Mouse (Mus musculus): ENCODE data around the gene Adss. TPM values are rescaled to one million over a fixed set of nuclear protein-coding genes. Genes with fewer than 3 reads are reported as not detected.

Adss gene
- polyA plus RNA-seq, 1 experiment from 2014 or later, result 45.0 TPM

GRCm38 (mm10) chr1:177753496-177753895 is 42.8 kb downstream of the Adss start:
- H3K4me3 ChIP-seq (replicated peaks), result no peak overlapping the region
- ATAC-seq, result no peak
- peaks cover 10% of the 10 kb centered on the region for H3K36me3 ChIP-seq
- peaks cover 25% of the 10 kb centered on the region for H3K9me3 ChIP-seq
- H3K27me3 ChIP-seq, result no peaks in the 10 kb centered on the region
- H3K4me1 ChIP-seq (replicated peaks), result no peaks in the 10 kb centered on the region
- H3K4me2 ChIP-seq (replicated peaks), result no peak overlapping the region
- 52% methylated on average over 1 of the region's 1 CpGs for WGBS
- H3K27ac ChIP-seq, result no peak overlapping the region
- no peak overlapping the region for H3K9ac ChIP-seq (replicated peaks)

GRCm38 (mm10) chr1:177747869-177748540 is 48.3 kb downstream of the Adss start:
- Histone ChIP-seq H3K27me3 (no peaks in the 10 kb centered on the region), H3K9me3 (peaks cover 25% of the 10 kb centered on the region), H3K4me1 (replicated peaks) (no peaks in the 10 kb centered on the region), H3K4me3 (replicated peaks) (no peak overlapping the region), H3K9ac (replicated peaks) (no peak overlapping the region), H3K27ac (no peak overlapping the region), H3K4me2 (replicated peaks) (no peak overlapping the region), H3K36me3 (peaks cover 10% of the 10 kb centered on the region)
- no peak for ATAC-seq
- 97% methylated on average over 6 of the region's 6 CpGs for WGBS

- Histone ChIP-seq H3K4me1 (replicated peaks) (no peaks in the 10 kb centered on the region), H3K9ac (replicated peaks) (no peak overlapping the region), H3K36me3 (peaks cover 3% of the 10 kb centered on the region; the same call in 1 of the 2 replicates), H3K9me3 (peaks cover 10% of the 10 kb centered on the region), H3K4me3 (replicated peaks) (no peak overlapping the region), H3K27ac (no peak overlapping the region), H3K4me2 (replicated peaks) (no peak overlapping the region), H3K27me3 (no peaks in the 10 kb centered on the region)
- ATAC-seq, result no peak
- WGBS, result 88% methylated on average over 7 of the region's 7 CpGs
These were observed 51.6 kb downstream of the Adss start for GRCm38 (mm10) chr1:177744521-177745325.

- H3K27me3 ChIP-seq, result no peaks in the 10 kb centered on the region
- no peaks in the 10 kb centered on the region for H3K4me1 ChIP-seq (replicated peaks)
- 83% methylated on average over 1 of the region's 1 CpGs for WGBS
- H3K27ac ChIP-seq, result no peak overlapping the region
- H3K4me3 ChIP-seq (replicated peaks), result no peak overlapping the region
- no peaks in the 10 kb centered on the region for H3K36me3 ChIP-seq
- ATAC-seq, result no peak
- no peaks in the 10 kb centered on the region for H3K9me3 ChIP-seq
- no peak overlapping the region for H3K4me2 ChIP-seq (replicated peaks)
- no peak overlapping the region for H3K9ac ChIP-seq (replicated peaks)
These were observed 54.2 kb downstream of the Adss start for GRCm38 (mm10) chr1:177742119-177742518.

GRCm38 (mm10) chr1:177740707-177741106 is 55.6 kb downstream of the Adss start:
- no peaks in the 10 kb centered on the region for H3K27me3 ChIP-seq
- H3K27ac ChIP-seq, result no peak overlapping the region
- no peak overlapping the region for H3K4me2 ChIP-seq (replicated peaks)
- WGBS, result 85% methylated on average over 1 of the region's 1 CpGs
- H3K4me3 ChIP-seq (replicated peaks), result no peak overlapping the region
- no peaks in the 10 kb centered on the region for H3K4me1 ChIP-seq (replicated peaks)
- no peak overlapping the region for H3K9ac ChIP-seq (replicated peaks)
- H3K9me3 ChIP-seq, result no peaks in the 10 kb centered on the region
- ATAC-seq, result no peak
- no peaks in the 10 kb centered on the region for H3K36me3 ChIP-seq

GRCm38 (mm10) chr1:177737505-177738105 is 58.7 kb downstream of the Adss start:
- H3K27ac ChIP-seq, result no peak overlapping the region
- no peak overlapping the region for H3K9ac ChIP-seq (replicated peaks)
- no peaks in the 10 kb centered on the region for H3K9me3 ChIP-seq
- H3K4me1 ChIP-seq (replicated peaks), result no peaks in the 10 kb centered on the region
- H3K4me3 ChIP-seq (replicated peaks), result no peak overlapping the region
- ATAC-seq, result no peak
- 72% methylated on average over 6 of the region's 6 CpGs for WGBS
- H3K36me3 ChIP-seq, result no peaks in the 10 kb centered on the region
- H3K4me2 ChIP-seq (replicated peaks), result no peak overlapping the region
- no peaks in the 10 kb centered on the region for H3K27me3 ChIP-seq

GRCm38 (mm10) chr1:177731973-177732372 is 64.3 kb downstream of the Adss start:
- Histone ChIP-seq H3K9me3 (peaks cover 2% of the 10 kb centered on the region; the same call in 1 of the 2 replicates), H3K4me3 (replicated peaks) (no peak overlapping the region), H3K27ac (no peak overlapping the region), H3K36me3 (no peaks in the 10 kb centered on the region), H3K27me3 (no peaks in the 10 kb centered on the region), H3K4me1 (replicated peaks) (0 out of 2 replicates have a peak, but pooled peaks cover 6% of the 10 kb centered on the region), H3K4me2 (replicated peaks) (no peak overlapping the region), H3K9ac (replicated peaks) (no peak overlapping the region)
- WGBS, result 92% methylated on average over 3 of the region's 3 CpGs
- ATAC-seq, result no peak

- Histone ChIP-seq H3K4me1 (replicated peaks) (0 out of 2 replicates have a peak, but pooled peaks cover 6% of the 10 kb centered on the region), H3K36me3 (no peaks in the 10 kb centered on the region), H3K9me3 (peaks cover 2% of the 10 kb centered on the region; the same call in 1 of the 2 replicates), H3K4me2 (replicated peaks) (no peak within 1 kb of the TSS), H3K27me3 (no peaks in the 10 kb centered on the region), H3K4me3 (replicated peaks) (no peak within 1 kb of the TSS), H3K9ac (replicated peaks) (no peak within 1 kb of the TSS), H3K27ac (no peak within 1 kb of the TSS)
- 27% methylated on average over 11 of the region's 11 CpGs for WGBS
- ATAC-seq, result 0 out of 2 replicates have a peak, but pooled peaks have one; percentile 53
These were observed 67.0 kb downstream of the Adss start, which contains the start of gene 1700016C15Rik for GRCm38 (mm10) chr1:177729043-177730024. TSS of gene 1700016C15Rik (plus strand) at chr1:177729814.

GRCm38 (mm10) chr1:177727883-177728525 is 68.3 kb downstream of the Adss start:
- Histone ChIP-seq H3K9ac (replicated peaks) (no peak overlapping the region), H3K27me3 (no peaks in the 10 kb centered on the region), H3K4me2 (replicated peaks) (no peak overlapping the region), H3K36me3 (no peaks in the 10 kb centered on the region), H3K27ac (no peak overlapping the region), H3K4me3 (replicated peaks) (no peak overlapping the region), H3K9me3 (peaks cover 2% of the 10 kb centered on the region; the same call in 1 of the 2 replicates), H3K4me1 (replicated peaks) (0 out of 2 replicates have a peak, but pooled peaks cover 6% of the 10 kb centered on the region)
- 89% methylated on average over 3 of the region's 3 CpGs for WGBS
- no peak for ATAC-seq

GRCm38 (mm10) chr1:177726870-177727269 is 69.4 kb downstream of the Adss start:
- H3K4me3 ChIP-seq (replicated peaks), result no peak overlapping the region
- H3K36me3 ChIP-seq, result no peaks in the 10 kb centered on the region
- WGBS, result 83% methylated on average over 5 of the region's 5 CpGs
- no peaks in the 10 kb centered on the region for H3K27me3 ChIP-seq
- H3K9me3 ChIP-seq, result peaks cover 2% of the 10 kb centered on the region; the same call in 1 of the 2 replicates
- H3K4me2 ChIP-seq (replicated peaks), result no peak overlapping the region
- 0 out of 2 replicates have a peak, but pooled peaks cover 6% of the 10 kb centered on the region for H3K4me1 ChIP-seq (replicated peaks)
- no peak overlapping the region for H3K9ac ChIP-seq (replicated peaks)
- H3K27ac ChIP-seq, result no peak overlapping the region
- no peak for ATAC-seq

GRCm38 (mm10) chr1:177723786-177724185 is 72.5 kb downstream of the Adss start:
- Histone ChIP-seq H3K4me1 (replicated peaks) (no peaks in the 10 kb centered on the region), H3K9me3 (no peaks in the 10 kb centered on the region), H3K27ac (no peak overlapping the region), H3K9ac (replicated peaks) (no peak overlapping the region), H3K36me3 (no peaks in the 10 kb centered on the region), H3K4me3 (replicated peaks) (no peak overlapping the region), H3K27me3 (no peaks in the 10 kb centered on the region), H3K4me2 (replicated peaks) (no peak overlapping the region)
- no peak for ATAC-seq
- 79% methylated on average over 4 of the region's 4 CpGs for WGBS

Data from midbrain, embryonic 13.5 days (tissue).